Mouse (Mus musculus): ENCODE data around the gene Supv3l1. TPM values are rescaled to one million over a fixed set of nuclear protein-coding genes. Genes with fewer than 3 reads are reported as not detected.

Gene Supv3l1
- total RNA-seq, 4 experiments from 2014 or later: 21.6 to 27.3 (median 26.8) TPM

GRCm38 (mm10) chr10:62413606-62413982 lies 35.9 kb downstream of the Supv3l1 start:
- no peak for DNase-seq (ENCODE audit: low spot score in 2 of 2)

DNA sequence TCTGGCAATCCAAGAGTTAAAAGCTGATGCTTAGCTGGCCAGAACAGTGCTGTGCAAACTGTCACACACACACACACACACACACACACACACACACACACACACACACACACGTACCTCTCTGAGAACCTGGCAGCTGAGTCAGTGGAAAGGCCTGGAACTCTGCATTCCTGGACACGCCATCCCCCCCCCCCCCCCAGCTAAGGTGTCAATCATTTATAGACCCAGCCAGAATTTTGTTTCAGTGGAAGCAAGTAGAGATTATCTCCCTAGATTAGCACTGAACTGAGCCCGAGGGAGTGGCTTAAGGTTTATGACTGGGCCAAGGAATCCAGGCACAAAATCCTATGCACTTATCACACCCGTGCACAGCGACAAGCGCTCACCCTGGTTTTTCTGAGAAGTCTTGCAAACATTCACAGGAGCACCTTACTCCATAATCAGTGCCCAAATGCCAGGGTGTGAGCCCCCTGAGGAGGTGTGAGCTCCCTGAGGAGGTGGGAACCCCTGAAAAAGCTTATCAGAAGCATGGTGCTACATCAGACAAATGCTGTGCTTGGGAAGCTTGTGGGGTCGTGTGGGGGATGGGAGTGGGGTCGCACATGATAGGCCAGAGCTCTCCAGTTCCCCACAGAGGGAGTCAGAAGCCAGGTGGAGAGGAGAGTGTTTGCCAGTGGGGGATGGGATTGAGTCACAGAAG lies 36.5 kb downstream of the Supv3l1 start:
- DNase-seq (ENCODE audit: low spot score in 2 of 2): no peak

DNA sequence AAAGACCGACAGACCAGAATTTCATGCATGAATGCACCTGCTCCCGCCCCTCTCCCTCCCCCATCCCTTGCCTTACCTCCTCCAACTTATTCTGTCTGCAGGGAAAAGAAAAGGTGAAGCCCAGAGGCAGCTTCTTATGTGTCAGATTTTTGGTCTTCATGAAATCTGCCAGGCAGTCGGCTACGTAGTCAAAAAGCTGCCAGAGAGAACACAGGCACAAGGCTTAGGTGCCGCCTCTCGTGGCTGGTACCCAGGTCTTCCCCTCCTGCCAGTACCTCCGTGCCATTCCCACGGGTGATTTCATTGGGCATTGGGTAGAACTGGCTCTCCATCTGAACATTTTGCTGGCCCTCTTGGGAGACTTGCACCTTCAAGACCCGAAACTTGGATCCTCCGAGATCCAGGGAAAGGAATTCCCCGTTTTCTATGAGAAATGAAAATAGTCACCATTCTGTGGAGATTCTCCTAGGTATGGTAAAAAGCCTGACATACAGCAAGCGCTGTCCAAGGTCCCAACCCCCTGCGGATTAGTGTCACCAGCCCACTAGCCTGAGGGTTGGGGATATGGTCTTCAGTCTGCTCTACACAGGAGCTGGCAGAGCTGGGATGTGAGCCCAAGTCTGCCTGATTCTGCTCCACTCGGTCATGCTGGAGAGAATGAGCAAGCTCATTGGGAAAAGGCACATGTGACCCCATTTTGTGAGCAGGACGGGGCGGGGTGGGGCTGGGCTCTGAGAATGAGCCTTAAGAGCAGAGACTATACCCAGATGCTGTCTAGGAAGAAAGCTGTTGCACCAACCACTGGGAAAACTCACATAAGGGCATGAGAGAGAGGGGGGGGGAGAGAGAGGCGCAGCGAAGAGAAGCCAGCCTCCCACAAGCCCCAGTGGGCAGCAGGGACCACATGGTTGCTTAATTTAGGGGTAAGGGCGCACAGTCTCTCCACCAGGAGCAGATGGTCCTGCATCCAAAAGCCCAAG lies 37.8 kb downstream of the Supv3l1 start:
- DNase-seq (ENCODE audit: low spot score in 2 of 2): no peak

DNA sequence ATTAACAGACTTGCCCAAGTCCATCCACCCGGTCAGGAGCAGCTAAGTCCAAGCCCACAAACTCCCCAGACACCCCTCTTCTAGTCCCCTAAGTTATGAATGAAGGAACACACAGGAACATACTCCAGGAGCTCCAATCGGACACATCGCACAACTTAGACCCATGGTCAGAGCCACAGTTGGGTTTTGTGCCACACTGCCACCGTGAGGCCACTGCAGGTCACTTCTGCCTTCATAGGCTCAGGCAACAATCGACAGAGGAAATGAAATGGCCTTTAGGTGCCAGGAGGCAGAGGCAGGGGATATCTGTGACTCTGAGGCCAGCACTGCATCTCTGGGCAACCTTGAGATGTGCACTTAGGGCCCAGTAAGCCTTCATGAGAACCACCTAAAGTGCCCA lies 38.6 kb downstream of the Supv3l1 start:
- DNase-seq (ENCODE audit: low spot score in 2 of 2): peak; percentile 43 to 60

GRCm38 (mm10) chr10:62404901-62405300 lies 44.6 kb downstream of the Supv3l1 start:
- no peak for DNase-seq (ENCODE audit: low spot score in 2 of 2)

GRCm38 (mm10) chr10:62401641-62402111 lies 47.9 kb downstream of the Supv3l1 start:
- peak in 1 of 2 experiments; percentile 50 for DNase-seq (ENCODE audit: low spot score in 2 of 2)

DNA sequence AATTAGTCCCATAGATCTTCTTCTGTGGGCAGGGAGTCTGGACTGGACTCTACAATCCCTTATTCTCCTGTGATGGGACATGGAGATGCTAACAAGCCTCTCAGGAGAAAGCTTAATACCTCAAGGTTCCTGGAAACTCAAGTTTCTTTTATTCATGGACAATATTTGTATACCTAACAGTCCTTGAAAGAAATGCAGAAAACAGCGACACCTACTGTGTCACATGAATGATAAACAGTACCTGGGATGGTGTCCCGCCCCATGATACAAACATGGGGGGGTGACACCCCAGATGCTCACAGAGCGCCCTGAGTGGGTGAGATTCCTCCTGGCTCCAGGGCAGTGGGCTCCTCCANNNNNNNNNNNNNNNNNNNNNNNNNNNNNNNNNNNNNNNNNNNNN lies 66.5 kb downstream of the Supv3l1 start:
- no peak for DNase-seq (ENCODE audit: low spot score in 2 of 2)

GRCm38 (mm10) chr10:62380936-62381335 lies 68.6 kb downstream of the Supv3l1 start:
- no peak for DNase-seq (ENCODE audit: low spot score in 2 of 2)

DNA sequence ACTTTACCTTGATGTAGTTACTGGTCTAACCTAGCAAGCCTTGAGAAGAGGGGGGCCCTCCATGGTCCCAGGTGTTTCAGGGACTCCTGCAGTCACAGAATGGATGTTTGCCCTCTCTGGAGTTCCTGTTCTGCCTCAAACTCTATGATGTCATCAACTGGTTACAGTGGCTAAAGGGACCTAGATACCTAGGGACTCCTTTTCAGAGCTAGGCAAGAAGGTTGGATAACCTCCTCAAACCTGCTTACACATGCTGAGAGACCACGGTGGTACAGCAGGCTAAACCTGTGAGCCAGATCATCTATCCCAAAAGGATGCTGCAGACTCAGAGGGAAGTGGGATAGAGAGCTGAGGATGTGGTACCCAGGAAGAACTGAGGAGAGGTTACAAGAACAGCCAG lies 69.7 kb downstream of the Supv3l1 start, which contains the start of gene Hk1:
Gene Hk1, minus strand, starts transcription at position 101 of the 400 bp plus-strand sequence.
- DNase-seq (ENCODE audit: low spot score in 2 of 2): no peak

Other genes with a start within 250 kb of the Supv3l1 start
- gene Tspan15, start 218.5 kb downstream of the Supv3l1 start, total RNA-seq (2022): 10 to 100 TPM; 14.3 to 20.4 (median 20.4) TPM
- under 1 TPM; 0.19 to 0.71 (median 0.35) TPM for gene Tacr2, start 197.3 kb downstream of the Supv3l1 start, total RNA-seq (2022)
- 100 to 1,000 TPM; 306 to 330 (median 314) TPM for gene Hk1, start 69.8 kb downstream of the Supv3l1 start, total RNA-seq (2022)
- 1 to 10 TPM; 3.2 to 6.4 (median 5.2) TPM for gene Hkdc1, start 27.2 kb downstream of the Supv3l1 start, total RNA-seq (2022)
- 1 to 10 TPM in 3 of 4 experiments, under 1 TPM in 1; 0.92 to 1.2 (median 1.1) TPM for gene 4930507D05Rik, start 249 bp downstream of the Supv3l1 start, total RNA-seq (2022)
- 10 to 100 TPM; 45.6 to 52.7 (median 50.1) TPM for gene Vps26a, start 37.1 kb upstream of the Supv3l1 start, total RNA-seq (2022)
- 10 to 100 TPM in 2 of 4 experiments, 1 to 10 TPM in 2; 7.1 to 29.2 (median 16.0) TPM for gene Srgn, start 77.7 kb upstream of the Supv3l1 start, total RNA-seq (2022)
- 100 to 1,000 TPM; 187 to 202 (median 195) TPM for gene Kif1bp, start 128.7 kb upstream of the Supv3l1 start, total RNA-seq (2022)
- gene Ddx21, start 152.5 kb upstream of the Supv3l1 start, total RNA-seq (2022): 10 to 100 TPM; 21.2 to 28.9 (median 23.2) TPM
- 10 to 100 TPM; 79.4 to 94.0 (median 85.6) TPM for gene Ddx50, start 201.5 kb upstream of the Supv3l1 start, total RNA-seq (2022)

Measured in layer of hippocampus, adult 8-10 months (tissue).